12 mouse cellular contexts compared by ENCODE assay signal in the genomic region with DNA sequence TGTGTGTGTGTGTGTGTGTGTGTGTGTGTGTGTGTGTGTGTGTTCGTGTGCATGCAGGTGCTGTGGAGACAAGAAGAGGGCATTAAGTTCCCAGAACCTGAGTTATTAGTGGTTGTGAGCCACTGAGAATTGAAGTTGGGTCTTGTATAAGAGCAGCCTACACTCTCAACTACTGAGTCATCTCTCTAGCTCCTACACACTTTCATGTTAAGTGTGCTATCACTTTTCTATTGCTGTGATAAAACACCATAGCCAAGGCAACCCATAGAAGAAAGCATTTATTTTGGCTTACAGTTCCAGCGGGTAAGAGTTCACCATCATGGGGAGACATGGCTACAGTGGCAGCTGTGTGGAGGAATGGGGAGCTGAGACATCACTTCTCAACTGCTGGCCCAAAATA.
"Had no signal": no experiment of that assay in that cellular context is flagged by ENCODE, and none has a peak within 500 bp of the region (broad histone marks: within the 10 kb centered on the region; RNA-seq: fewer than 3 reads in every experiment).

No protein-coding gene starts in this region.

- DNase-seq: liver, embryonic 13.5 days; liver, postnatal 0 days; lung, adult 2 months; lung, postnatal 14 days; lung, postnatal 36 days; right cerebral cortex, postnatal 14 days; thymus, adult 18-20 months; thymus, postnatal 14 days; thymus, postnatal 36 days had no signal

- ATAC-seq: liver, postnatal 0 days; lung, postnatal 0 days; midbrain, embryonic 13.5 days; midbrain, embryonic 15.5 days had no signal
